In the genomic region with DNA sequence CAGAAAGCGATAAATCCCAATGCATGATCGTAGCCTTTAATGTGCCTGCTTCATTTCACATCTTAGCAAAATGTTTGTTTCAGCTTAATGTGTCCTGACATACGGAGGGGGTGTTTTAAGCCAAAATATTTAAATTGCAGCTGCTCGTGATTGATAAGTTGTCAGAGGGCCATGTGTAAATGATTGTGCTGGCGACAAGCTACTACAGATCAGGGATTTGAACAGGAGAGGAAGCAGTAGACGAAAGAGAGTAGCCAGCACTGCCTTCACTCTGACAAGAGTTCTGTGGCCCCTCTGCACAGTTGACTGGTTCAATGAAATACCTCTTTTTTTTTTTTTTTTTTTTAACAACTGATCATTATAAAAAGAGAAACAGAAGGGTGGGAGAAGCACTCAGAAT, we compare ENCODE assay signal across 18 mouse cellular contexts.
"Had no signal": no experiment of that assay in that cellular context is flagged by ENCODE, and none has a peak within 500 bp of the region (broad histone marks: within the 10 kb centered on the region; RNA-seq: fewer than 3 reads in every experiment).

No protein-coding gene starts in this region.

- H3K27ac ChIP-seq: midbrain, embryonic 13.5 days; midbrain, embryonic 15.5 days; neural tube, embryonic 13.5 days; neural tube, embryonic 15.5 days had no signal

- H3K4me2 ChIP-seq: lung, embryonic 14.5 days; midbrain, embryonic 11.5 days; midbrain, embryonic 13.5 days; midbrain, embryonic 15.5 days; neural tube, embryonic 13.5 days; neural tube, embryonic 15.5 days had no signal

- H3K9me3 ChIP-seq: midbrain, embryonic 13.5 days; midbrain, embryonic 15.5 days; neural tube, embryonic 13.5 days; neural tube, embryonic 15.5 days had no signal

- ATAC-seq: midbrain, embryonic 13.5 days; midbrain, embryonic 15.5 days had no signal

- H3K9ac ChIP-seq: lung, embryonic 14.5 days; midbrain, embryonic 13.5 days; midbrain, embryonic 15.5 days; neural tube, embryonic 13.5 days; neural tube, embryonic 15.5 days had no signal

- DNase-seq: lung, adult 18-20 months; lung, embryonic 14.5 days; lung, postnatal 10 days; lung, postnatal 4 days; retina, postnatal 1 day; right cerebral cortex, adult 18-20 months; right cerebral cortex, postnatal 25 days; right cerebral cortex, postnatal 4 days; spleen, adult 18-20 months; thymus, adult 18-20 months; thymus, postnatal 14 days; thymus, postnatal 36 days had no signal

- H3K27me3 ChIP-seq: megakaryocyte, embryonic 14.5 days; midbrain, embryonic 13.5 days; midbrain, embryonic 15.5 days; neural tube, embryonic 13.5 days; neural tube, embryonic 15.5 days had no signal

- H3K4me3 ChIP-seq: megakaryocyte, embryonic 14.5 days; midbrain, embryonic 13.5 days; midbrain, embryonic 15.5 days; neural tube, embryonic 13.5 days; neural tube, embryonic 15.5 days had no signal

- H3K4me1 ChIP-seq: megakaryocyte, embryonic 14.5 days; midbrain, embryonic 13.5 days; midbrain, embryonic 15.5 days; neural tube, embryonic 13.5 days; neural tube, embryonic 15.5 days had no signal

- H3K36me3 ChIP-seq: midbrain, embryonic 13.5 days; midbrain, embryonic 15.5 days; neural tube, embryonic 13.5 days; neural tube, embryonic 15.5 days had no signal
